Mouse (Mus musculus) retina, postnatal 1 day (tissue): ENCODE data around the gene Bicc1.

ENCODE experiments used
- DNase-seq: peaks from one replicate; pipeline ENCODE4 v3.0.0-alpha.2; 2012

Gene Bicc1

GRCm38 (mm10) chr10:71159676-71160235, at the start of gene Bicc1:
TSS of gene Bicc1 (minus strand) at chr10:71159700.
- DNase-seq: peak; percentile 77

DNA sequence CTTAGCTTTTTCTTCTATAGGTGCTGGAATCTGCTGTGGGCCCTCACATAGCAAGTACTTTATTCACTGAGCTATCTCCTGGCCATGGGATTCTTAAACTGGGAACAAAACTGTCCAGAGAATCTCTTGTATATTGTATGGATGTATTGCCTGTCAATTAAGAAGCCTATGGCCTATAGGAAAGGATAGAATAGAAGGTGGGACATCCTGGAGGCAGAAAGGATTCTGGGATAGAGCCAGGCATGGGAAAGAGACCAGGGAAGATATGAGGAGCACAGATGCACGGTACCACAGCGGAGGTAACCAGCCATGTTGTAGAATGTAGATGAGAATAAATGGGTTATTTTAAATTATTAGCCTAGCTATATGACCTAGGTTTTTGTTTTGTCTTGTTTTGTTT, 42.0 kb upstream of the Bicc1 start:
- DNase-seq: no peak

DNA sequence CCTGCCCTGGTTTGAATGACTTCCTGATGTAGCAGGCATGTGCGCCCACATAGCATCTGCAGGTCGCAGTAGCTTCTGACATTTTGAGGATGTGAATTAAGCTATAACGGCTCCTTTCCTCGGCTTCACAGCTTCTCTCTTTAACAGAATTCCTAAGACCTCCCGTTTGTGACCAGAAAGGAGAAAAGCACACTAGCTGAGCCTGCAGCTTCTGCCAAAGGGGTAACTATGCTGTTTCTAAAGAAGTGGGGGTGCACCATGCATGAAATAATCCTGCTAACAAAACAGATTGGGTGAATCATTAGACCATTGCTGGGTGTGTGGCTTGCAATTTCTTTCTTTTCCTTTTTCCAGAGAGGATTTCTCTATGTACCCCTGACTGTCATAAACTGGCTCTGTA, 41.5 kb upstream of the Bicc1 start:
- DNase-seq: no peak

GRCm38 (mm10) chr10:71198676-71199075, 39.2 kb upstream of the Bicc1 start:
- no peak for DNase-seq

DNA sequence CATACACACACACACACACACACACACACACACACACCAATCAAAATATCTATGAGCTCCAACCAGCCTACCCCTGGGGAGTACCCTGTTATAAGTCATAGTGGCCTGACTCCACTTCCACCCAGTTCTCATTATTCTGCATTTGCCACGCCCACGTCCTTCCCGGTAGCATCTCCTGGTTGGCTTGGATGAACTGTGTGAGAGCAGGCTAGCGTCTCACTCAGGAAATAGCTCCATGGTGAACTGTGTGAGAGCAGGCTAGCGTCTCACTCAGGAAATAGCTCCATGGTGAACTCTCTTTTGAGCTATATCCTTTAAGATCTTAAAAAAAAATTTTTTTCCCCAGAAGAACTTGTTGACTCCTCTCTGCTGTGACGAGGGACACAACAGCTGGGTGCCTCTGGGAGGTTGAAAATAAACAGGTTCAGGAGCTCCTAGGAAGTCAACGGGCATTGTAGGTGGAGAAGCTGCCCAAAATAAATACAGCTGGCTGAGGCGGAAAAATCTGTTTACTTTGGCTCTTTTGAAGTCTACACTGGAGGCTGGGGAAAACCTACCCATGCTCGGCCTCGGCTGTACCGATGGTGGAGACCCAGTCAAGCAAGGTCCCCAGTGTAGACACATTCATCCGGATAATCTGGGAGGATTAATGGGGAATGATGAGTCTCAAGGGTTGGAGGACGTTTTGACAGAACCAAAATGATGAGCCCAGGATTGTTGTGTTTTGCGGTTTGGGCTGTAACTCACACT, 37.7 kb upstream of the Bicc1 start:
- DNase-seq: no peak

GRCm38 (mm10) chr10:71195501-71195900, 36.0 kb upstream of the Bicc1 start:
- DNase-seq: peak; percentile 30

DNA sequence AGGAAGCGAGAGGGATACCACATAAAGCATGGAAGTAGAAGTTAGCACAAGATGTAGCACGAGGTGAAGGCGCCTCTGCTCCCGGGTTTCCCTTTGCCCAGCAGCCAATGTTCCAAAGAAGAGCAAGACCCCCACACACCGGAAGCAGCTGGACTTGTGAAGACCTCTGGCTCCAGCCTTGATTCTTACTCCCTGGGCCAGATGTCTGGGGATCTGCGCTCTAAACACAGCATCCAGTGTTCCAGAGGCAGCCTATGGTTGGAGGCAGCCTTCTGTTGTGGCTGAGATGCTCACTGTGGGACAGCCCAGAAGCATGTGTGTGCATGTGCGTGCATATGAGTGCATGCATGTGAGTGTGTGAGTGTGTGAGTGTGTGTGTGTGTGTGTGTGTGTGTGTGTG, 35.2 kb upstream of the Bicc1 start:
- no peak for DNase-seq

- DNase-seq: no peak
These were observed 33.8 kb upstream of the Bicc1 start for GRCm38 (mm10) chr10:71193319-71193718.

GRCm38 (mm10) chr10:71192886-71193285, 33.4 kb upstream of the Bicc1 start:
- DNase-seq: no peak

- DNase-seq: no peak
These were observed 29.2 kb upstream of the Bicc1 start for GRCm38 (mm10) chr10:71188681-71189080.

DNA sequence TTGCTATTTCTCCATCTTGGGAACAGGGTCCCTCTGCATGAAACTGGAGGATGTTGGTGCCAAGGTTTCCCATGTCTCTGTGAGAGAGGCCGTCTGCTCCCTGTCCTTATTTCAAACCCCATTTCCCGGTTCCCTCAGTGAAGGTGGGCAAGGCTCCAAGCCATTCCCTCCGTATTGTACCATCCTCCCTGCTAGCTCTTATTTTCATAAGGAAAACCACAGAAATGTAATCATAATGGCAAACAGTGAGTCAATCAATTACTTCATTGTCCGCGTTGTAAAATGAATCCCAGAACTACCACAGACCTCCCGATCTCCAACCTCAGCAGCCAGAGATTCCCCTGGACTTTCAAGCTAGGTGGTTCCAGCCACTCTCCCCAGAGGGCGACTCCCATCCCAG, 25.6 kb upstream of the Bicc1 start:
- no peak for DNase-seq

- DNase-seq: no peak
These were observed 24.0 kb upstream of the Bicc1 start for GRCm38 (mm10) chr10:71183339-71184031.

- DNase-seq: no peak
These were observed 22.4 kb upstream of the Bicc1 start for GRCm38 (mm10) chr10:71181931-71182330.

GRCm38 (mm10) chr10:71181091-71181490, 21.6 kb upstream of the Bicc1 start:
- no peak for DNase-seq

DNA sequence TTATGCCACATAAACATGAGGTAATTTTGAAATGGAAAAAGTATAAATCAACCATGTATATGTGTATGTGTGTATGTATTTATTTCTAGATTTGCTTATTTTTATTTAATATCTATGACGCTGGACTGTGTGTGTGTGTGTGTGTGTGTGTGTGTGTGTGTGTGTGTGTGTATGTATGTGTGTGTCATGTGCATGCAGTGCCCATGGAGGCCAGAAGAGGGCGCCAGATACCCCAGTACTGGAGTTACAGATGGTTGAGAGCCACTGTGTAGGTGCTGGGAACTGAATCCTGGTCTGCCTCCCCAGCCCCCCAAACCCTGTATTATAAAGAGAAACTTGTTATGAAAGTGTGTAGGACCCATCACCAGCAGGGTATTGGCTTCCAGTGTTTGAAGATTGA, 20.6 kb upstream of the Bicc1 start:
- no peak for DNase-seq

GRCm38 (mm10) chr10:71177201-71177600, 17.7 kb upstream of the Bicc1 start:
- DNase-seq: no peak

- DNase-seq: no peak
These were observed 16.8 kb upstream of the Bicc1 start for GRCm38 (mm10) chr10:71176341-71176740.

DNA sequence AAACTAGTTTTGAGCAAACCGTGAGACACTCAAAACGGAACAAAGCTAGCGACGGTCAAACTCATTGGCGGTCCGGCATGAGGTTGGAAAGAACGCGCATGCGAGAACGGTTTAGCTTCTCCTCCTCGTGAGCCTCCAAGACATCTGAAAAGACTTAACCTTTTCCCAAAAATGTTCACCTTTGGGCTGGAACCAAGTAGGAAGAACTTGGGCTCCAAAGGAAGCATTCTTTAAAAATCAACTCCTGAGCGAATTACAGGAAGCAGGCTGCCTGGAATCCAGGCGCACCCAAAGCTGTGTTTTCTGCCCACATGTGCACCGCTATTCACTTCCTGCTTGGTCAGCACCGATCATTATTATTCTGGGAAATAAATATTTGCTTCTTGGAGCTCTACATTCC, 15.8 kb upstream of the Bicc1 start:
- no peak for DNase-seq

- no peak for DNase-seq
These were observed 11.9 kb upstream of the Bicc1 start for GRCm38 (mm10) chr10:71171414-71171813.

DNA sequence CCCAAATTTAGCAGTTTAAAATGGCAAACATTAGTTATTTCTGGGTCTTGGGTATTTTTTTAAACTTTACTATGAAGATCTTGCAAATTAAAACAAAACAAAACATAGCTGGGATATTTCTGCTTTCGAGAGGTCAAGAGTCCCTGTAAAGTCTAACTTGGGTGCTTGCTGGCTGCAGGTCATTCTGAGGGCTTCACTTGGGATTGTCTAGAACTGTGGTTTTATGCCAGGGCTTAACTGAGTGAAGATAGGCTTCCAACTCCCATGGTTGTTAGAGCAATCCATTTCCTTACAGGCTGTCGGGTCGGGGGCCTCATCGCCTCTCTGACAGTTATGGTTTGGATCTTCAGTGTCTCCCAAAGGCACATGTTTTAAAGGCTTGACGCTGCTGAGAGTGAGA, 11.3 kb upstream of the Bicc1 start:
- no peak for DNase-seq

DNA sequence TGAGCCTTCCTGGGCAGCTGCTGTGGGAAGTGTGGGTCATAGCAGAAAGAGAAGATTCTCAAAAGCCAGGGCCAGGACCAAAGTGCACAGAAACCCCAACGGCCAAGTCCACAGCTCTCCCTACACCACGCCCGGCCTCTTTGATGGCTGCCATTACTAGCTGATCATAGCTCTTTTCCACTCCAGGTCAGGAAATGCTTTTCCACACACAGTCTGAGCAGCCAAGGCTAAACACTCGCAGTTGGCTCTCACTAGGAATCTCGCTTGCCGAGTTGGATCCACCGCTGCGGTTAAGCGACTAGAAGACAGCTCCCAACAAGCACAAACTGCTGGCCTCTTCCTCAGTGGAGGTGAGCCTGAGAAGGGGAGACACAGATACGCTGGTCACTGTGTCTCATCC, 10.3 kb upstream of the Bicc1 start:
- no peak for DNase-seq

DNA sequence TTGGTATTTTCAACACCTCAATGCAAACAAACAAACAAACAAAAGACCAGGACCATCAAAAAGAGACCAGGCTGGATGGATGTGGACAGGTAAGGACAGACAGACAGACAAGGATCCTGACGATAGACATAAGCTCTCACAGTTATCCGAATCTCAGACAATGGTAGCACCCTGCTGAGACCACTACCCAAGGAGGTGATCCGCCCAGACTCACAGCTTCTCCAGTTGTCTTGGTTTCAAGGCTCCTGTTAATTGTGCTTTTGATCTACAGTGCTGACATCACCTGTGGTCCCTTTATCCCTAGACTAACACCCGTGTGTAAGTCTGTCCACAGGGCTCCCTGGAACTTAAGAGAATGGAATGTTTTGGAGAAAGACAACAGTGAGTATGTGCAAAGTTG, 9.7 kb upstream of the Bicc1 start:
- no peak for DNase-seq

DNA sequence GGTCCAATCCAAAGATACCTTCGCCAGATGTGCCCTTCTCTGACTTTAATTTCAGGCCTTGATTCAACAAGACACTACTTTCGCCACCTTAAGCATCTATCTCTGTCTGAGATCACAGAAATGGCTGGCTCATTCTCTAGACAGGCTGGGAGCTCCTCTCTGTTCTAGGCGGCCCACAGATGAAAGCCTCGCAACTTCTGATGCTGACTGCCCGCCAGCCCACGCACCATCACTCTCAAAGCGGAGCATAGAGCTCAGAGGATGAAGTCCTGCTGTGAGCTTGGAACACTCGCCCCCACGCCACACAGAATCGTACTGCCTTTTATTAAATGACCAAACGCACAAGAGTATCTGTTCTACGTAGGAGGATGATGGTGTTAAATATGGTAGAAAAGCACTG, 949 bp upstream of the Bicc1 start:
- no peak for DNase-seq

- peak; percentile 68 for DNase-seq
These were observed 392 bp downstream of the Bicc1 start for GRCm38 (mm10) chr10:71158940-71159675.
